Mouse (Mus musculus): Measurements from ENCODE around the gene Bbc3.

DNA sequence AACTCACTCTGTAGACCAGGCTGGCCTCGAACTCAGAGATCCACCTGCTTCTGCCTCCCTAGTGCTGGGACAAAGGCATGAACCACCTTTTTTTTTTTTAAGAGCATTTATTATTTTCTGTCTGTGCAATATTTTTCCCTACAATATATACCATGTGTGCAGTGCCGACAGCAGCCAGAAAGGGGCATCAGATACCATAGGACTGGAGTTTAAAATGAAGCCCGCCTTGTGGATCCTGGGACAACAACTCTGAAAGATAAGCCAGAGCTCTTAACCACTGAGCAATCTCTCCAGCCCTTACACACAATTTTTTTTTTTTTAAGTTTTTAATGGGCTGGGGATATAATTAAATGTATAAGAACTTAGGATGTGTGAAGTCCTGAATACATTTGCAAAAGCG is 13.8 kb upstream of the Bbc3 start:
- TF ChIP-seq CTCF (IDR thresholded peaks at IDR 0.05; ENCODE audit: low read depth, low read length) (no peak), TAL1 (conservative IDR thresholded peaks at IDR 0.05; ENCODE audit: low read depth, low read length) (no peak), GATA1 (IDR thresholded peaks at IDR 0.05; ENCODE audit: borderline replicate concordance, low read length) (no peak), GATA2 (IDR thresholded peaks at IDR 0.05; ENCODE audit: borderline replicate concordance, low read depth, low read length) (no peak)

Measured in G1E (cell line).